Mouse (Mus musculus) intestine, postnatal 0 days (tissue): ENCODE measurements around the gene Ciita. TPM values are rescaled to one million over a fixed set of nuclear protein-coding genes. Genes with fewer than 3 reads are reported as not detected.
A peak's percentile ranks its signal among the peaks of the same experiment; 100 is the strongest.

ENCODE experiments used
- ATAC-seq: fragments of 200-750 bp; cut with Nextera tagmentation; 2 replicates; pipeline ENCODE4 v1.8.0; 2017; ENCODE audit warnings: mild to moderate bottlenecking, moderate TSS enrichment, moderate library complexity
- H3K27ac ChIP-seq: fragments of 300-500 bp; sonication (generic); 2 replicates; pipeline ENCODE4 v1.5.1; 2014; ENCODE audit warnings: mild to moderate bottlenecking, low read depth, low read length, moderate library complexity
- H3K27me3 ChIP-seq: fragments of 300-500 bp; sonication (generic); replicated peaks from 2 replicates; pipeline ENCODE4 v1.6.1; 2014; ENCODE audit warnings: low read length, mixed read lengths; ENCODE audit not compliant: control insufficient read depth, insufficient read depth
- H3K36me3 ChIP-seq: fragments of 300-500 bp; sonication (generic); 2 replicates; pipeline ENCODE4 v1.6.1; 2014; ENCODE audit warnings: mild to moderate bottlenecking, moderate library complexity; ENCODE audit not compliant: control insufficient read depth, insufficient read depth
- H3K4me1 ChIP-seq: fragments of 300-500 bp; sonication (generic); replicated peaks from 2 replicates; pipeline ENCODE4 v1.6.1; 2014; ENCODE audit warnings: antibody characterized with exemption, low read length, mixed read lengths; ENCODE audit not compliant: control insufficient read depth, insufficient read depth
- H3K4me2 ChIP-seq: fragments of 300-500 bp; sonication (generic); replicated peaks from 2 replicates; pipeline ENCODE4 v1.6.1; 2014; ENCODE audit warnings: low read depth, mild to moderate bottlenecking, moderate library complexity
- H3K4me3 ChIP-seq: fragments of 300-500 bp; sonication (generic); 2 replicates; pipeline ENCODE4 v1.5.1; 2014; ENCODE audit warnings: low read depth, low read length
- H3K9ac ChIP-seq: fragments of 300-500 bp; sonication (generic); 2 replicates; pipeline ENCODE4 v1.6.1; 2014; ENCODE audit warnings: mild to moderate bottlenecking, low read depth, low read length
- H3K9me3 ChIP-seq: fragments of 300-500 bp; sonication (generic); 2 replicates; pipeline ENCODE4 v1.6.1; 2016; ENCODE audit warnings: mixed run types; ENCODE audit not compliant: control insufficient read depth
- CTCF ChIP-seq: sonication (generic); IDR thresholded peaks from 2 replicates; pipeline ENCODE4 v1.5.1; 2016; ENCODE audit warnings: low read depth, mild to moderate bottlenecking, control low read depth, antibody characterized with exemption, moderate library complexity
- WGBS: fragments of 180-500 bp; shearing (Covaris S2); extraction: QIAGEN DNeasy Blood & Tissue Kit; methylation state at CpG from one replicate; pipeline ENCODE4 v1.1.7; 2014; 5-methylcytosine and 5-hydroxymethylcytosine counted together
- polyA plus RNA-seq: library from polyadenylated mRNA; unstranded; fragments of >200 nt; fragmentation: Nextera tagmentation; extraction: Ambion mirVana; gene quantifications from 2 replicates; pipeline ENCODE4 v1.2.1, GENCODE M21; 2015

The Ciita gene
- polyA plus RNA-seq, 1 experiment from 2014 or later: 0.42 TPM

DNA sequence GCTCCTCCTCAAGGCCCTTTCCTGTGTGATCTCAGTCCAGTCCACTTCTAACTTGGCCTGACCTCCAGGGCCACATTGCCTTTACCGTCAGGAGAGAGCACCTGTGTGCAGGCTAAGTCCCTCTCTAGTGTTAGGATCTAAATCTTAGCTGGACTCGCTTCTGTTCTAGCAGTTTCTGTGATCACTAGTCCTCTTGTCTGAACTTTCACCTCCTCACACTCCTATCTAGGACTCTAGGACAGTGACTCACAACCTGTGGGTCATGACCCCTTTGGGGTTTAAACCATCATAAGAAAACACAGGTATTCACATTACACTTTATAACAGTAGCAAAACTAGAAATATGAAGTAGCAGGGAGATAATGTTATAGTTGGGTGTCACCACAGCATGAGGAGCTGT lies 28.0 kb upstream of the Ciita start:
- H3K9ac ChIP-seq: no peak overlapping the region
- H3K4me3 ChIP-seq: no peak overlapping the region
- WGBS: 63% methylated on average over 2 of the region's 2 CpGs
- H3K36me3 ChIP-seq: no peaks in the 10 kb centered on the region
- peak; percentile 32; the same call in 1 of the 2 replicates for ATAC-seq
- no peaks in the 10 kb centered on the region for H3K9me3 ChIP-seq
- no peak for TF ChIP-seq CTCF
- H3K4me1 ChIP-seq: peaks cover 12% of the 10 kb centered on the region; the same call in 1 of the 2 replicates
- peak overlapping the region; percentile 65 for H3K27ac ChIP-seq
- H3K27me3 ChIP-seq: no peaks in the 10 kb centered on the region
- H3K4me2 ChIP-seq: no peak overlapping the region

DNA sequence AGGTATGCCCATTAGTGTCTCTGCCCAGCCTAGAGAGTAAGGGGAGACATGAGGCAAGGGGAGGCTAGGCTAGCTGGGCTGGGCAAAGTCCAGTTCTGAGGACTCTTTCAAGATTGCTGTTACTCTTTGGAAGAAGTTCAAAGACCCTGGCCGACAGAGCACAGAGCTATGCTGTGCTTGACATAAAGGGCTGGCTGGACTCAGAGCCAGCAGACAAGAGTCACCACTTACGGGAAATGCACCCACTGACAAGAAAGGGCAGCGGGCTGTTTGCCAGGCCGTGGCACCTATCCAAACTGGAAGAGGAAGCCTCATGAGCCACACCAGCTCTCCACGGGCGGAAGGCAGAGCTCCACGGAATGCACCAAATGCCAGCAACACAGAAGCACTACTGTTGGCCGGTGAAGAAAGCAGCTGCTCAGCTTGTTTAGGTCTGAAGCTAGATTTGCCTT lies 27.4 kb upstream of the Ciita start:
- H3K4me2 ChIP-seq: no peak overlapping the region
- no peaks in the 10 kb centered on the region for H3K9me3 ChIP-seq
- H3K4me1 ChIP-seq: peaks cover 12% of the 10 kb centered on the region; the same call in 1 of the 2 replicates
- no peak overlapping the region for H3K4me3 ChIP-seq
- WGBS: 35% methylated on average over 8 of the region's 8 CpGs
- no peak overlapping the region for H3K9ac ChIP-seq
- no peaks in the 10 kb centered on the region for H3K36me3 ChIP-seq
- ATAC-seq: peak; percentile 64
- H3K27ac ChIP-seq: peak overlapping the region; percentile 65; the same call in 1 of the 2 replicates
- no peak for TF ChIP-seq CTCF
- H3K27me3 ChIP-seq: no peaks in the 10 kb centered on the region

DNA sequence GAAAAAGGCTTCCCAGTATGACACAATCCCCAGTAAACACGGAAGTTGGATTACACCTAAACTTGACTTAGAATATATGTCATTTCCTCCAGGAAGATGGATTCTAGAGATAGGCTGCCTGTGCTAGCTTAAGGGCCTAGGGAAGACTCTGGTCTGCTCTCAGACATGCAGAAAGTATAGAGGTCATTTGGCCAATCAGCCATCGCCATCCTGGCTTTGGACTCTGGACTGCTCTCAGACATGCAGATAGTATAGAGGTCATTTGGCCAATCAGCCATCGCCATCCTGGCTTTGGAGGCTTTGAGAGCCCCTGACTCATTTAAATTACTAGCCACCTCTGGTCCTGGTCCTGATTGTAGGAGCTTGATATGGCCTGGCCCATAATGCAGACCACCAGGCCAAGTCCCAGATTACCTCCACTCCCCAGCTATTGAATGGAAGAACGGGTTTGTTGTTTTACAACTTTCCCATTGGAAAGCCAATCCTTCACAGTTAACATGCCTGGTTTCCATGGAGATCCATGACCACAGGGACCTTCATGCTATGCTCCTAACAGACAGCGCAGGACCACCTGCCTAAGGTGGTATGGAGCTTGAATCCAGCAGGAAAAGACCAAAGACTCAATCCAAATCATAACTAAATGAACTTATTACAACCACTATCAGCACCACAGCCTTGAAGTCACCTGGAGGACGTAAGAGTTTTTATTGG lies 25.8 kb upstream of the Ciita start:
- Histone ChIP-seq H3K9ac (no peak overlapping the region), H3K27me3 (no peaks in the 10 kb centered on the region), H3K4me2 (peak overlapping the region; percentile 45), H3K36me3 (no peaks in the 10 kb centered on the region), H3K9me3 (no peaks in the 10 kb centered on the region), H3K4me1 (peaks cover 12% of the 10 kb centered on the region; the same call in 1 of the 2 replicates), H3K27ac (peak overlapping the region; percentile 67), H3K4me3 (no peak overlapping the region)
- TF ChIP-seq CTCF: no peak
- peak; percentile 46; the same call in 1 of the 2 replicates for ATAC-seq
- WGBS: 43% methylated on average over 6 of the region's 6 CpGs

DNA sequence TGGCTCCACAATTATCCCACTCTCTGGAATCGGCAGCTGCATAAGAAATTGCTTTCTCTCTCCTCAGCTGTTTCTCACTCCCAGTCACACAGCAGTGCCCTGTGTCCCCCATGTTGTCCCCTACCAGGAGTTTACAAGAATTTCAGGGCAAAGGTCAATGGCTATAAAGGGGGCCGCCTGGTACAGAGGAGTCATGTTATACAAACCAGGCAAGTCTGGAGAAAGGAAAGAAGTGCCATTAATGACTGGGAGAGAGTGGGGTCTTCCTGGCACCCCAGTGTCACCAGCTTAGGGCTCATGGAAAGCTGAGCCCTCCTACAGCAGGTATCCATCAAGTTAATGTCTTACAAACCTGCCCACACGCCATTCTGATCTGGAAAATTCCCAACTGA lies 25.3 kb upstream of the Ciita start:
- H3K9me3 ChIP-seq: no peaks in the 10 kb centered on the region
- H3K9ac ChIP-seq: no peak overlapping the region
- H3K27me3 ChIP-seq: no peaks in the 10 kb centered on the region
- H3K36me3 ChIP-seq: no peaks in the 10 kb centered on the region
- WGBS: 9% methylated on average over 3 of the region's 3 CpGs
- TF ChIP-seq CTCF: no peak
- H3K27ac ChIP-seq: peak overlapping the region; percentile 67
- ATAC-seq: peak; percentile 83
- peak overlapping the region; percentile 45 for H3K4me2 ChIP-seq
- H3K4me1 ChIP-seq: peaks cover 12% of the 10 kb centered on the region; the same call in 1 of the 2 replicates
- no peak overlapping the region for H3K4me3 ChIP-seq

DNA sequence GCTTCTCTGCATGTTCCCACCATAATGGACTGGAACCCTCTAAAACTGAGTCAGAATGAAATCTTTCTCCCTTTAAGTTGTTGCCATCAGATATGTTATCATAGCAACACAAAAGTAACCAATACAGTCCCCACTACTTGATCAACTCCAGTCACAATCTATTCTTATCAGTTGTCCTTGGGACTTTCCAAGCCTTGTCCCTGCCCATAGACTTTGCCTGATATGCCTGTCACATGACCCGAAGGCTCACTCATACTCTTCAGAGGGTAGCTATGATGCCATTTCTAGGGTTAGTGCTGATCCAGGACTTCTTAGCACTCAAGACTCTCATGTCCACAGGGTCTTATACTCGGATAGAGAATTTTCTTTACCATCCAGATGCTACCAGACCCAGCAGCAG lies 19.7 kb upstream of the Ciita start:
- no peak for TF ChIP-seq CTCF
- WGBS: 46% methylated on average over 2 of the region's 2 CpGs
- peak; percentile 87 for ATAC-seq
- Histone ChIP-seq H3K4me3 (no peak overlapping the region), H3K27ac (0 out of 2 replicates have a peak overlapping the region, but pooled peaks have one; percentile 57), H3K9ac (no peak overlapping the region), H3K4me1 (peaks cover 9% of the 10 kb centered on the region; the same call in 1 of the 2 replicates), H3K9me3 (no peaks in the 10 kb centered on the region), H3K4me2 (no peak overlapping the region), H3K27me3 (no peaks in the 10 kb centered on the region), H3K36me3 (no peaks in the 10 kb centered on the region)

DNA sequence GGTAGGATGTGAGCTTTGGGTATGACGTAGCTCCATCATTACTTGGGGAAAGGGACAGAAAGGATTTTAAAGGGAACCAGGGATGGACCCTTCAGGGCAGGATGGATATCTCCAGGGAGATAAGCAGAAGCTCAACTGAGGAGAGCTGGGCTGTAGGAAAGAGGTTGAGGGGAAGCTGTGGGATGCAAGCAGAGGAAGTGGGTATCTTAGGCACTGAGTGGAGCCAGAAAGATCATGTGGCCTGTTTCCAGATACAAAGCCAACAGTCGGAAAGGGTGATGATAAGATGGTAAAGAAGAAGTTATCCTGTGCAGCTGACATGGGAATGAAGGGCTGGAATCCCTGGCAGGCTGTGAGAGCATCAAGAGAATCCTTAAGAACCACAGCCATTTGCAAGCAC lies 18.7 kb upstream of the Ciita start:
- Histone ChIP-seq H3K27me3 (no peaks in the 10 kb centered on the region), H3K4me1 (peaks cover 4% of the 10 kb centered on the region; the same call in 1 of the 2 replicates), H3K9ac (no peak overlapping the region), H3K4me3 (no peak overlapping the region), H3K4me2 (no peak overlapping the region), H3K36me3 (no peaks in the 10 kb centered on the region), H3K27ac (no peak overlapping the region), H3K9me3 (no peaks in the 10 kb centered on the region)
- WGBS: 85% methylated on average over 2 of the region's 2 CpGs
- no peak for ATAC-seq
- no peak for TF ChIP-seq CTCF
